Mouse (Mus musculus): ENCODE data around the gene Fam20a.

- no peak for TF ChIP-seq TBP (IDR thresholded peaks at IDR 0.05; ENCODE audit: low read depth, low read length)
- no peak for TF ChIP-seq CHD1 (IDR thresholded peaks at IDR 0.05; ENCODE audit: low read depth, low read length)
- no peak for TF ChIP-seq EP300 (IDR thresholded peaks at IDR 0.05; ENCODE audit: low read depth in 1 of 2, low read length in 2 of 2)
- no peak for TF ChIP-seq CTCF (IDR thresholded peaks at IDR 0.05 in 2 of 3, conservative IDR thresholded peaks at IDR 0.05 in 1 of 3; ENCODE audit: control insufficient read depth in 1 of 3, insufficient read depth in 1 of 3, low read depth in 2 of 3, low read length in 3 of 3, poor library complexity in 1 of 3, severe bottlenecking in 1 of 3)
- no peak for TF ChIP-seq POLR2A (IDR thresholded peaks at IDR 0.05; ENCODE audit: control insufficient read depth in 1 of 2, insufficient read depth in 1 of 2, low read depth in 1 of 2, low read length in 2 of 2, poor library complexity in 1 of 2)
- TF ChIP-seq SMC3 (IDR thresholded peaks at IDR 0.05; ENCODE audit: low read depth, low read length): no peak
- TF ChIP-seq GATA1 (IDR thresholded peaks at IDR 0.05; ENCODE audit: low read depth, low read length): no peak
Observed at GRCm38 (mm10) chr11:109629021-109629521, 93.0 kb downstream of the Fam20a start.
